ENCODE assay signal across 12 mouse cellular contexts in the genomic region with DNA sequence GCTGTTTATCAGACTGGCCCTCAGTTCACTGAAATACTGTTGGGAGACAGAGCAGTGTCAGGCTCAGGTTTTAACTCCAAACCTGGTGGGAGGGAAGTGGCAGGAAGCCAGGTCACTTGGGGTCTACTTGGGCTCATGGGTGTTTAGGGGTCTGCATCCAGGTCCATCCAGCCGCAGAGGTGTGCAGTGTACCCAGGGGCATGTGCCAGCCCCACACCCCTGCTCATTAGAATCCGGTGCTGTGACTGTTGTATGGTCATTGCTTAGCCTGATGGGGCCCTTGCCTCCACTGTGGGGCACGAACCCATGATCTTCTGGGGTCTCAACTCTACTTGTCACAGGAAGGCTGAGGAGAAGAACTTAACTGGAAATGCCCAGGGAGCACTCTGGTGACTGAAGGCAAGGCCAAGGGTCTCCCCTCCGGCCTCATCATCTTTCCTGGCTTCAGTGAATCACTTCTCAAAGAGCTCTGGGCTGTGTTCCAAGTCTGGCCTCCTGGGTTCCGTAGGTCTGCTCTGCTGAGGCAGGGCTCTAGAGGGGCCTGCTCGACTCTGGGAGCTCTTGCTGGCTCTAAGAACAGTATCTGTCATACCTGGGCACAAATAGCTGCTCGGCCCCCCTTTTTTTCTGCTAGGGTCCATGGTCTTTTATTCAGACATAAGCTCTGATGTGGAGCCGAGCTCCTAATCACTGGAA. TPM values are rescaled to one million over a fixed set of nuclear protein-coding genes. Genes with fewer than 3 reads are reported as not detected.
DNase-seq lines count a peak whose midpoint lies in the region; ATAC-seq and TF ChIP-seq lines count a peak whose summit lies in the region.
"Had no signal": no experiment of that assay in that cellular context is flagged by ENCODE, and none has a peak within 500 bp of the region (broad histone marks: within the 10 kb centered on the region; RNA-seq: fewer than 3 reads in every experiment).

No protein-coding gene starts in this region.

- H3K9me3 ChIP-seq in heart, embryonic 11.5 days (replicated peaks; ENCODE audit: control insufficient read depth, low read length) = no peaks in the 10 kb centered on the region
- H3K9me3 ChIP-seq: embryonic facial prominence, embryonic 12.5 days; megakaryocyte, embryonic 14.5 days had no signal

- no peak overlapping the region for H3K9ac ChIP-seq in heart, embryonic 11.5 days (ENCODE audit: low read depth, low read length)
- no peak overlapping the region for H3K9ac ChIP-seq in heart, adult 2 months (ENCODE audit: low read depth, low read length)
- H3K9ac ChIP-seq: embryonic facial prominence, embryonic 12.5 days had no signal

- no peak overlapping the region for H3K4me3 ChIP-seq in heart, embryonic 11.5 days (ENCODE audit: low read depth, low read length)
- H3K4me3 ChIP-seq in heart, adult 2 months = no peak overlapping the region
- H3K4me3 ChIP-seq: embryonic facial prominence, embryonic 12.5 days; megakaryocyte, embryonic 14.5 days had no signal

- intact Hi-C loops in heart, adult 2 months (cut with DNase I) = no loop called here
- intact Hi-C loops in left cerebral cortex, postnatal 4 days (cut with DNase I) = no loop called here
- intact Hi-C loops in left cerebral cortex, postnatal 14 days (cut with DNase I) = no loop called here

- DNase-seq in heart, adult 2 months = no peak
- peak; percentile 72 for DNase-seq in left cerebral cortex, postnatal 4 days
- DNase-seq in left cerebral cortex, postnatal 14 days (ENCODE audit: low spot score in 2 of 2) = no peak
- DNase-seq in adipocyte (ENCODE audit: low spot score) = peak; percentile 3
- DNase-seq in cerebellum, postnatal 14 days = peak; percentile 79
- DNase-seq in frontal cortex, adult 2 months (ENCODE audit: extremely low spot score in 1 of 2, low spot score in 1 of 2) = no peak
- DNase-seq: layer of hippocampus, postnatal 36 days had no signal

- no peak for TF ChIP-seq POLR2A in heart, adult 2 months (IDR thresholded peaks at IDR 0.05; ENCODE audit: insufficient read depth, low read depth, low read length)

- no peaks in the 10 kb centered on the region for H3K36me3 ChIP-seq in heart, embryonic 11.5 days (ENCODE audit: control insufficient read depth, insufficient read depth, low read length)
- H3K36me3 ChIP-seq in heart, adult 2 months (ENCODE audit: control insufficient read depth, insufficient read depth, low read length) = no peaks in the 10 kb centered on the region
- H3K36me3 ChIP-seq: embryonic facial prominence, embryonic 12.5 days had no signal

- ATAC-seq in heart, embryonic 11.5 days (replicated peaks; ENCODE audit: insufficient number of reproducible peaks, low FRiP score, low TSS enrichment) = 0 out of 2 replicates have a peak, but pooled peaks have one; percentile 20
- no peak for ATAC-seq in megakaryocyte-erythroid progenitor cell, adult 5-6 weeks (replicated peaks; ENCODE audit: low FRiP score, low TSS enrichment, poor library complexity, severe bottlenecking)

- no peak overlapping the region for H3K27ac ChIP-seq in heart, embryonic 11.5 days (ENCODE audit: low read depth, low read length)
- H3K27ac ChIP-seq in heart, adult 2 months = no peak overlapping the region
- H3K27ac ChIP-seq: embryonic facial prominence, embryonic 12.5 days had no signal

- WGBS in heart, embryonic 11.5 days (ENCODE audit: insufficient replicate concordance) = 65% methylated on average over 8 of the region's 8 CpGs
- WGBS in heart, adult 2 months = 49% methylated on average over 8 of the region's 8 CpGs

- no peak overlapping the region for H3K4me2 ChIP-seq in heart, embryonic 11.5 days
- H3K4me2 ChIP-seq: embryonic facial prominence, embryonic 12.5 days had no signal

- TF ChIP-seq CTCF in heart, adult 2 months (IDR thresholded peaks at IDR 0.05) = no peak

- no peak for TF ChIP-seq EP300 in heart, adult 2 months (IDR thresholded peaks at IDR 0.05; ENCODE audit: insufficient read depth, low read depth, low read length)

- 0 out of 2 replicates have a peak, but pooled peaks cover 3% of the 10 kb centered on the region for H3K4me1 ChIP-seq in heart, embryonic 11.5 days (ENCODE audit: control insufficient read depth, insufficient read depth, low read length)
- H3K4me1 ChIP-seq in heart, adult 2 months (ENCODE audit: control insufficient read depth, insufficient read depth, low read length) = no peaks in the 10 kb centered on the region
- H3K4me1 ChIP-seq: megakaryocyte, embryonic 14.5 days had no signal

- no peaks in the 10 kb centered on the region for H3K79me2 ChIP-seq in heart, adult 2 months (replicated peaks; ENCODE audit: control insufficient read depth, insufficient read depth, low read length)

- no peaks in the 10 kb centered on the region for H3K27me3 ChIP-seq in heart, embryonic 11.5 days (ENCODE audit: control insufficient read depth, insufficient read depth, low read length)
- no peaks in the 10 kb centered on the region for H3K27me3 ChIP-seq in heart, adult 2 months (ENCODE audit: control insufficient read depth, insufficient read depth, low read length)
- H3K27me3 ChIP-seq: embryonic facial prominence, embryonic 12.5 days had no signal

RNA-seq across cellular contexts. Expression of gene Tlx3, which starts 14.1 kb away (rescaled TPM):
- not detected in 2 replicates for polyA plus RNA-seq in heart, embryonic 11.5 days (2014; fragmentation: Nextera tagmentation; extraction: Ambion mirVana)
- not detected for total RNA-seq in heart, adult 2 months (2021)
- not detected in 2 replicates for polyA plus RNA-seq in heart, adult 2 months (2012; rRNA removed)
- not detected for total RNA-seq in left cerebral cortex, postnatal 4 days (2021)
- total RNA-seq in left cerebral cortex, postnatal 14 days (2021) = not detected
- total RNA-seq in megakaryocyte-erythroid progenitor cell, adult 5-6 weeks (2014; fragmentation: Nextera tagmentation) = not detected in 2 replicates
- total RNA-seq in megakaryocyte-erythroid progenitor cell, adult 5-6 weeks (2017) = not detected in 2 replicates
- polyA plus RNA-seq in frontal cortex, adult 2 months (2012; rRNA removed) = not detected in 2 replicates
- total RNA-seq: layer of hippocampus, postnatal 36 days; liver, adult 2 months had no signal
- polyA plus RNA-seq: liver, adult 2 months had no signal

RNA-seq across cellular contexts. Expression of gene Npm1, which starts 54.5 kb away (rescaled TPM):
- polyA plus RNA-seq in heart, embryonic 11.5 days (2014; fragmentation: Nextera tagmentation; extraction: Ambion mirVana) = 632 and 689 TPM in 2 replicates
- 100 to 1,000 TPM; 136 to 161 TPM for total RNA-seq in heart, adult 2 months (2021)
- 57.6 and 101 TPM in 2 replicates for polyA plus RNA-seq in heart, adult 2 months (2012; rRNA removed)
- 100 to 1,000 TPM; 303 to 338 TPM for total RNA-seq in left cerebral cortex, postnatal 4 days (2021)
- total RNA-seq in left cerebral cortex, postnatal 14 days (2021) = 100 to 1,000 TPM; 157 to 166 TPM
- 3,299 and 3,437 TPM in 2 replicates for total RNA-seq in megakaryocyte-erythroid progenitor cell, adult 5-6 weeks (2014; fragmentation: Nextera tagmentation)
- 6,261 and 6,441 TPM in 2 replicates for total RNA-seq in megakaryocyte-erythroid progenitor cell, adult 5-6 weeks (2017)
- polyA plus RNA-seq in frontal cortex, adult 2 months (2012; rRNA removed) = 229 and 238 TPM in 2 replicates

RNA-seq across cellular contexts. Expression of gene Gm12117, which starts 59.0 kb away (rescaled TPM):
- not detected in 2 replicates for polyA plus RNA-seq in heart, embryonic 11.5 days (2014; fragmentation: Nextera tagmentation; extraction: Ambion mirVana)
- total RNA-seq in heart, adult 2 months (2021) = not detected
- not detected in 2 replicates for polyA plus RNA-seq in heart, adult 2 months (2012; rRNA removed)
- under 1 TPM; 0.74 to 0.92 TPM for total RNA-seq in left cerebral cortex, postnatal 4 days (2021)
- not detected for total RNA-seq in left cerebral cortex, postnatal 14 days (2021)
- not detected in 2 replicates for total RNA-seq in megakaryocyte-erythroid progenitor cell, adult 5-6 weeks (2014; fragmentation: Nextera tagmentation)
- total RNA-seq in megakaryocyte-erythroid progenitor cell, adult 5-6 weeks (2017) = not detected in 2 replicates
- polyA plus RNA-seq in frontal cortex, adult 2 months (2012; rRNA removed) = 0.24 and 1.0 TPM in 2 replicates
- total RNA-seq: layer of hippocampus, postnatal 36 days; liver, adult 2 months had no signal
- polyA plus RNA-seq: embryonic facial prominence, embryonic 12.5 days; liver, adult 2 months had no signal

Comparison
In these comparisons a context has a peak if more than half of its experiments do, and no peak if none do; other contexts are left out.
1. DNase-seq: peak in left cerebral cortex, postnatal 4 days (single experiment), adipocyte (single experiment) and cerebellum, postnatal 14 days (2 of 2); none in heart, adult 2 months (0 of 2), left cerebral cortex, postnatal 14 days (0 of 2) and frontal cortex, adult 2 months (0 of 2).
2. RNA of gene Npm1, which starts 54.5 kb away (total RNA-seq): 3,299 to 6,441 TPM in megakaryocyte-erythroid progenitor cell, adult 5-6 weeks; 303 to 338 TPM in left cerebral cortex, postnatal 4 days, 157 to 166 TPM in left cerebral cortex, postnatal 14 days and 136 to 161 TPM in heart, adult 2 months; every median in the first group is over 4 times any median in the second.